Mouse (Mus musculus) lung, adult 2 months (tissue): ENCODE results near the gene Acsbg1.

Source experiments
- CTCF ChIP-seq: fragments of 200-500 bp; IDR thresholded peaks from 2 replicates; pipeline ENCODE4 v1.5.1; 2011; ENCODE audit warnings: mild to moderate bottlenecking, low read length, control low read depth; ENCODE audit not compliant: insufficient read depth
- POLR2A ChIP-seq: fragments of 200-500 bp; IDR thresholded peaks from 2 replicates; pipeline ENCODE4 v1.6.1; 2011; ENCODE audit warnings: low read depth, mild to moderate bottlenecking, control low read depth, low read length, borderline replicate concordance; ENCODE audit errors: extremely low read depth

- no peak for TF ChIP-seq POLR2A
- no peak for TF ChIP-seq CTCF
These were observed 59.3 kb downstream of the Acsbg1 start for GRCm38 (mm10) chr9:54602386-54602785.
